Mouse (Mus musculus) bone marrow, adult 2 months (tissue): ENCODE data around the gene Slc22a15.

Experiments used
- CTCF ChIP-seq: fragments of 200-500 bp; IDR thresholded peaks from 2 replicates; pipeline ENCODE4 v1.5.1; 2011; ENCODE audit warnings: low read length, control low read depth; ENCODE audit not compliant: control insufficient read depth, insufficient read depth
- POLR2A ChIP-seq: fragments of 200-500 bp; IDR thresholded peaks from 2 replicates; pipeline ENCODE4 v1.6.1; 2011; ENCODE audit warnings: low read depth, mild to moderate bottlenecking, control low read depth, low read length, borderline replicate concordance; ENCODE audit not compliant: control insufficient read depth

- TF ChIP-seq POLR2A (no peak), CTCF (no peak)
Measured at GRCm38 (mm10) chr3:101873061-101873675, 51.1 kb downstream of the Slc22a15 start.
